ENCODE assay signal across 8 mouse cellular contexts in genomic region chr11:115514238-115514663, GRCm38 (mm10). TPM values are rescaled to one million over a fixed set of nuclear protein-coding genes. Genes with fewer than 3 reads are reported as not detected.
A peak's percentile ranks its signal among the peaks of the same experiment; 100 is the strongest.
DNase-seq lines count a peak whose midpoint lies in the region; ATAC-seq lines count a peak whose summit lies in the region.

Gene Jpt1 (minus strand): TSS chr11:115514387.

- peaks cover 44% of the 10 kb centered on the region for H3K4me1 ChIP-seq in heart, embryonic 10.5 days
- H3K4me1 ChIP-seq in kidney, embryonic 15.5 days: peaks cover 42% of the 10 kb centered on the region

- peak within 1 kb of the TSS; percentile 98 for H3K9ac ChIP-seq in kidney, embryonic 15.5 days

- H3K4me2 ChIP-seq in kidney, embryonic 15.5 days: peak within 1 kb of the TSS; percentile 79

- peak within 1 kb of the TSS; percentile 95 for H3K27ac ChIP-seq in heart, embryonic 10.5 days
- H3K27ac ChIP-seq in kidney, embryonic 15.5 days: peak within 1 kb of the TSS; percentile 91

- peak; percentile 76 for ATAC-seq in erythroblast, adult 5-6 weeks (replicated peaks; ENCODE audit: low FRiP score, poor library complexity, severe bottlenecking)
- peak; percentile 97 for ATAC-seq in kidney, embryonic 15.5 days (replicated peaks; ENCODE audit: low FRiP score)
- peak; percentile 92 for ATAC-seq in monocyte, adult 5-6 weeks (replicated peaks; ENCODE audit: insufficient number of reproducible peaks, low FRiP score, low TSS enrichment, poor library complexity, severe bottlenecking)

- WGBS in heart, embryonic 10.5 days: 0% methylated on average over 24 of the region's 24 CpGs
- WGBS in kidney, embryonic 15.5 days: under 1% methylated on average over 24 of the region's 24 CpGs

- H3K36me3 ChIP-seq in heart, embryonic 10.5 days: no peaks in the 10 kb centered on the region; the same call in 1 of the 2 replicates
- no peaks in the 10 kb centered on the region for H3K36me3 ChIP-seq in kidney, embryonic 15.5 days

- H3K4me3 ChIP-seq in heart, embryonic 10.5 days: peak within 1 kb of the TSS; percentile 98
- H3K4me3 ChIP-seq in kidney, embryonic 15.5 days (replicated peaks): peak within 1 kb of the TSS; percentile 71

- H3K27me3 ChIP-seq in heart, embryonic 10.5 days (ENCODE audit: insufficient read depth, poor library complexity, severe bottlenecking): no peaks in the 10 kb centered on the region
- no peaks in the 10 kb centered on the region for H3K27me3 ChIP-seq in kidney, embryonic 15.5 days

- H3K9me3 ChIP-seq in heart, embryonic 10.5 days: no peaks in the 10 kb centered on the region
- no peaks in the 10 kb centered on the region for H3K9me3 ChIP-seq in kidney, embryonic 15.5 days (replicated peaks)

- DNase-seq in B cell, adult 2 months: peak; percentile 96 to 98
- DNase-seq in brain, adult 2 months (ENCODE audit: low read depth, low spot score): peak; percentile 98
- DNase-seq in heart, embryonic 10.5 days (ENCODE audit: low spot score): peak; percentile 98
- peak; percentile 97 for DNase-seq in liver
- peak; percentile 94 to 96 for DNase-seq in spleen, postnatal 4 days (ENCODE audit: low spot score in 2 of 2)

RNA-seq across cellular contexts. Expression of gene Jpt1, which starts in this region (rescaled TPM):
- 105 and 112 TPM in 2 replicates for total RNA-seq in erythroblast, adult 5-6 weeks (2015; ENCODE audit: low replicate concordance)
- 114 and 134 TPM in 2 replicates for total RNA-seq in erythroblast, adult 5-6 weeks (2017; ENCODE audit: low replicate concordance)
- polyA plus RNA-seq in heart, embryonic 10.5 days (2016; fragmentation: Nextera tagmentation; extraction: Ambion mirVana): 451 and 471 TPM in 2 replicates
- polyA plus RNA-seq in kidney, embryonic 15.5 days (2015; fragmentation: Nextera tagmentation; extraction: Ambion mirVana): 457 and 460 TPM in 2 replicates
- total RNA-seq in monocyte, adult 5-6 weeks (2017): 230 to 253 TPM (median 234 TPM) in 3 replicates

Comparison
In these comparisons a context has a peak if more than half of its experiments do, and no peak if none do; other contexts are left out.
1. Peak in every context shown above with its lines: DNase-seq, ATAC-seq, H3K4me3 ChIP-seq and H3K27ac ChIP-seq.